Mouse (Mus musculus): ENCODE data around the gene Tfap2d. TPM values are rescaled to one million over a fixed set of nuclear protein-coding genes. Genes with fewer than 3 reads are reported as not detected.

Gene Tfap2d
- not detected for polyA plus RNA-seq (2017; shearing (Covaris generic))

GRCm38 (mm10) chr1:19102631-19103030 is at the start of gene Tfap2d:
Gene Tfap2d (plus strand): TSS chr1:19103022.

GRCm38 (mm10) chr1:19208641-19209358 is 106.0 kb downstream of the Tfap2d start, which contains the start of gene Tfap2b:
Gene Tfap2b (plus strand): TSS chr1:19208914.

Other genes with a start within 250 kb of the Tfap2d start
- gene Tfap2b, start 105.9 kb downstream of the Tfap2d start, polyA plus RNA-seq (2017; shearing (Covaris generic)): 0.05 TPM